Mouse (Mus musculus): ENCODE measurements around the gene Zbtb20. TPM values are rescaled to one million over a fixed set of nuclear protein-coding genes. Genes with fewer than 3 reads are reported as not detected.

Zbtb20 gene
- polyA plus RNA-seq, 1 experiment from 2014 or later, result 24.0 TPM

DNA sequence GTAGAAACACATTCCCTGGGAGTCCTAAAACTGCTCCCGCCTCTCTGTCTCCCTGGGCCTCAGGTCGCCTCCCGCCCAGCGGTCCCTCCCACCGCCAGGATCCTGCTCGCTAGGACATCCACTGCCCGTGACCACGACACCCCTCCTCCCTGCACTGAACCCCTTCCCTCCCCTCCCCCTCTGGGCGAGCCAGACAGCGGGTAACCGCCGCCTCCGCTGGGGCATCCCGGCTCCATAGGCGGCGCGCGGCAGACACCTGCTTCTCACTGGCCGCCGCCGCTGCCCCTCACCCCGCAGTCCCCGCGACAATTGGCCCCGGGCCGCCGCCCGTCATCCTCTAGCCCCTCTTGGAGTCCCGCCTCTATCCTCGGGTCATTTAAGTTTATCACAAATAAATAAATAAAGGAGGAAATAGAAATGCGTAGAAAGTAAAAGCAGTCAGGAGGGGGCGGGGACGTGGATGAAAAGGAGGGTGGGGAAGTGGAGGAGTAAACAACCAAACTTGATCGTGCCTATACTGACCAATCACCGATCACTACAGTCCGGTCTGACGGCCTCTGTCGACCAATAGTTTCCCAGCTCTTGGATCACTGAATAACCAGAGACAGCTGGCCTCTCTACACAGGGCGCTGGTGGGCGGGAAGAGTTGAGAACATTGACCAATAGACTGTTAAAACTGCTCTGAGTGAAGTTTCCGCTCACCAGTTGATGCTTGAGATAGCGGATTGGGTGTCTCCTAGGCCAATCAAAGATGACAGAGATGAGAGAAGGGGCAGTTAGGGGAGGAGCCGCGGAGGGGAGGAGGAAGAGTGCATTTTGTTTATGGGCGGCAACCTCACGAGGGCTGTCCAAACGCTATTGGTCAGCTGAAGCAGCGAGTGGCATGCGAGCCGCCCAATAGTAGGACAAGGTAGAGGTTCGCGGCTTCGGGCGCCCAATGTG is 500 bp upstream of the Zbtb20 start:
- under 1% methylated on average over 54 of the region's 54 CpGs for WGBS

GRCm38 (mm10) chr16:42876021-42877000 is 630 bp downstream of the Zbtb20 start:
- H3K27me3 ChIP-seq, result no peaks in the 10 kb centered on the region
- 1% methylated on average over 44 of the region's 62 CpGs for WGBS

More for the DNA sequence above, 500 bp upstream of the Zbtb20 start:
- no peaks in the 10 kb centered on the region for H3K36me3 ChIP-seq
- peak overlapping the region; percentile 72 for H3K4me3 ChIP-seq (replicated peaks)
- peak; percentile 96 for ATAC-seq (ENCODE audit: insufficient number of reproducible peaks, low FRiP score, low TSS enrichment, low read depth)
- peak overlapping the region; percentile 52 for H3K4me2 ChIP-seq (replicated peaks)
- H3K27me3 ChIP-seq, result no peaks in the 10 kb centered on the region
- no peaks in the 10 kb centered on the region for H3K9me3 ChIP-seq (replicated peaks)
- peak overlapping the region; percentile 99 for H3K27ac ChIP-seq (replicated peaks)
- H3K4me1 ChIP-seq, result no peaks in the 10 kb centered on the region
- peak overlapping the region; percentile 50 for H3K9ac ChIP-seq

DNA sequence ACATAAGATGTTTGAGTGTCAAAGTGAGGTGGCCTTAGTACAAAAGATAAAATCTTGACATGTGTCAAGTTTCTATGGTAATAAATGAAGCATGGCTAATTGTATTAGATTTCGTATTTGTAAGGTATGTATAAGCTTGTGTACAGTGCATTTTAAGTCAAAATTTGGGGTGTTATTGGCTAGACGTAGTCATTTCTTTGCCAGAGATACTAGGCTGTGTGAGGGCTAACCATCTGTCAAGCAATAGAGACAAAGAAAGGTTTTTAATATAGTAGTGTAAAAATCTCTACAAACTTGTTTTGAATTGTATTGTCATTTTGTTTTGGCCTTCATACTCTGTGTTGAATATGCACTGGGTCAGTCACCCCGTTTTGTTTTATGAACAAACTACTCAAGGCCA is 4.4 kb downstream of the Zbtb20 start:
- ATAC-seq (ENCODE audit: insufficient number of reproducible peaks, low FRiP score, low TSS enrichment, low read depth), result no peak
- Histone ChIP-seq H3K4me2 (replicated peaks) (no peak overlapping the region), H3K9ac (no peak overlapping the region), H3K4me1 (no peaks in the 10 kb centered on the region), H3K9me3 (replicated peaks) (no peaks in the 10 kb centered on the region), H3K27me3 (no peaks in the 10 kb centered on the region), H3K27ac (replicated peaks) (no peak overlapping the region), H3K36me3 (no peaks in the 10 kb centered on the region), H3K4me3 (replicated peaks) (no peak overlapping the region)
- WGBS, result 58% methylated on average over 3 of the region's 3 CpGs

More at GRCm38 (mm10) chr16:42876021-42877000, 630 bp downstream of the Zbtb20 start:
- Histone ChIP-seq H3K4me3 (replicated peaks) (peak overlapping the region; percentile 72), H3K27ac (replicated peaks) (peak overlapping the region; percentile 99), H3K4me2 (replicated peaks) (peak overlapping the region; percentile 55), H3K4me1 (no peaks in the 10 kb centered on the region), H3K9me3 (replicated peaks) (no peaks in the 10 kb centered on the region), H3K36me3 (no peaks in the 10 kb centered on the region), H3K9ac (peak overlapping the region; percentile 54)
- peak; percentile 67 for ATAC-seq (ENCODE audit: insufficient number of reproducible peaks, low FRiP score, low TSS enrichment, low read depth)

- Histone ChIP-seq H3K4me2 (replicated peaks) (no peak overlapping the region), H3K4me3 (replicated peaks) (no peak overlapping the region), H3K9me3 (replicated peaks) (no peaks in the 10 kb centered on the region), H3K9ac (no peak overlapping the region), H3K36me3 (no peaks in the 10 kb centered on the region), H3K27ac (replicated peaks) (no peak overlapping the region), H3K27me3 (no peaks in the 10 kb centered on the region), H3K4me1 (peaks cover 3% of the 10 kb centered on the region; the same call in 1 of the 2 replicates)
- 31% methylated on average over 2 of the region's 2 CpGs for WGBS
- ATAC-seq (ENCODE audit: insufficient number of reproducible peaks, low FRiP score, low TSS enrichment, low read depth), result no peak
Measured at GRCm38 (mm10) chr16:42885538-42885937, 9.9 kb downstream of the Zbtb20 start.

- Histone ChIP-seq H3K9me3 (replicated peaks) (no peaks in the 10 kb centered on the region), H3K4me2 (replicated peaks) (no peak overlapping the region), H3K27ac (replicated peaks) (no peak overlapping the region), H3K4me3 (replicated peaks) (no peak overlapping the region), H3K4me1 (peaks cover 3% of the 10 kb centered on the region; the same call in 1 of the 2 replicates), H3K27me3 (no peaks in the 10 kb centered on the region), H3K9ac (no peak overlapping the region), H3K36me3 (no peaks in the 10 kb centered on the region)
- 65% methylated on average over 7 of the region's 7 CpGs for WGBS
- ATAC-seq (ENCODE audit: insufficient number of reproducible peaks, low FRiP score, low TSS enrichment, low read depth), result no peak
Measured at GRCm38 (mm10) chr16:42885964-42886363, 10.3 kb downstream of the Zbtb20 start.

DNA sequence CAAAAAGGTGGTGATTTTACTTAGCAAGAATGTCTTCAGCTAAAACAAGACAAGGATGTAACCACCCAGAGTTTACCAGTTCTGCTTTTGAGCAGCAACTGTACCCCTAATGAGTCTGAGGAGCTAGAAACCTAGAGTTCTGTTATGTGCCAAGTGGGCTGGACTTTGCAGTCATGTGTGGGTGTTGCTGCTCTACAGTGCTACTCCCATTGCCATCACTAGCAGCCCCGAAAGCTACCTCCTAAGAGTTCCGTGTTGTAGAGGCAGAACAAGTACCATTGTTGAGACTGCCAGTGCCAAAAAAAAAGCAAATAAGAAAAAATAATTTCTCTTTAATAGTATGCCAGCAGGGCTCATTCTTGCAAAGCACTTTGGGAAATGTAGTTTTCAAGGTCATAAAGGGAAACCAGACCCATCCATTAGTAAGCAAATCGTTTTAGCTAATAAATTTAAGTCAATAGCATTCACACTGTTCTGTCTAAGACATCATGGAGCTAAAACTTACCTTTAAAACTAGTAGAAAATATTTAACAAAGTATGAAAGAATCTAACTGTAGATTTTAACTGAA is 21.5 kb downstream of the Zbtb20 start:
- no peaks in the 10 kb centered on the region for H3K27me3 ChIP-seq
- H3K4me2 ChIP-seq (replicated peaks), result no peak overlapping the region
- no peaks in the 10 kb centered on the region for H3K4me1 ChIP-seq
- no peaks in the 10 kb centered on the region for H3K9me3 ChIP-seq (replicated peaks)
- no peak overlapping the region for H3K9ac ChIP-seq
- H3K4me3 ChIP-seq (replicated peaks), result no peak overlapping the region
- WGBS, result 79% methylated on average over 3 of the region's 3 CpGs
- no peaks in the 10 kb centered on the region for H3K36me3 ChIP-seq
- ATAC-seq (ENCODE audit: insufficient number of reproducible peaks, low FRiP score, low TSS enrichment, low read depth), result no peak
- H3K27ac ChIP-seq (replicated peaks), result no peak overlapping the region

DNA sequence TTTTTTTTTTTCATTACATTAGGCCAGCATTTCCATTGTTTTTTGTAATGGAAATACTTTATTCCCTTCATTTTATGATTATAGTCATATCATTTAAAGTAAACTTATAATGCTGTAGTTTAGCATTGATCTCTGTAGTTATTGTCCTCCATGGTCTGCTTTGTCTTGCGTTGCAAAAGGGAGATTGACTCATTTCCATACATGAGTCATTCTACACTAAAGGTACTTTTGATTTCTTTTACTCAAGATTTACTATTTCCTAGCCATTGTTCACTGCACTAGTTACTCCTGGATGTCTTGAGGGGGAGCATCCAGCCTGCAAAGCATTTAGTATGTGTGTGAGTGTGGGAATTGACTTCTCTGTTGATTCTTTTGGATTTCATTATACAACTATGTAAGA is 24.6 kb downstream of the Zbtb20 start:
- no peak overlapping the region for H3K9ac ChIP-seq
- H3K27ac ChIP-seq (replicated peaks), result no peak overlapping the region
- no peak overlapping the region for H3K4me2 ChIP-seq (replicated peaks)
- H3K27me3 ChIP-seq, result no peaks in the 10 kb centered on the region
- WGBS, result 91% methylated on average over 1 of the region's 1 CpGs
- no peaks in the 10 kb centered on the region for H3K4me1 ChIP-seq
- no peak overlapping the region for H3K4me3 ChIP-seq (replicated peaks)
- H3K36me3 ChIP-seq, result no peaks in the 10 kb centered on the region
- no peak for ATAC-seq (ENCODE audit: insufficient number of reproducible peaks, low FRiP score, low TSS enrichment, low read depth)
- no peaks in the 10 kb centered on the region for H3K9me3 ChIP-seq (replicated peaks)

GRCm38 (mm10) chr16:42907283-42907701 is 31.6 kb downstream of the Zbtb20 start:
- H3K9ac ChIP-seq, result no peak overlapping the region
- ATAC-seq (ENCODE audit: insufficient number of reproducible peaks, low FRiP score, low TSS enrichment, low read depth), result peak; percentile 81
- H3K36me3 ChIP-seq, result no peaks in the 10 kb centered on the region
- WGBS, result 23% methylated on average over 4 of the region's 4 CpGs
- no peaks in the 10 kb centered on the region for H3K9me3 ChIP-seq (replicated peaks)
- peaks cover 14% of the 10 kb centered on the region for H3K4me1 ChIP-seq
- H3K27ac ChIP-seq (replicated peaks), result peak overlapping the region; percentile 79
- peak overlapping the region; percentile 42 for H3K4me2 ChIP-seq (replicated peaks)
- no peaks in the 10 kb centered on the region for H3K27me3 ChIP-seq
- peak overlapping the region; percentile 34 for H3K4me3 ChIP-seq (replicated peaks)

DNA sequence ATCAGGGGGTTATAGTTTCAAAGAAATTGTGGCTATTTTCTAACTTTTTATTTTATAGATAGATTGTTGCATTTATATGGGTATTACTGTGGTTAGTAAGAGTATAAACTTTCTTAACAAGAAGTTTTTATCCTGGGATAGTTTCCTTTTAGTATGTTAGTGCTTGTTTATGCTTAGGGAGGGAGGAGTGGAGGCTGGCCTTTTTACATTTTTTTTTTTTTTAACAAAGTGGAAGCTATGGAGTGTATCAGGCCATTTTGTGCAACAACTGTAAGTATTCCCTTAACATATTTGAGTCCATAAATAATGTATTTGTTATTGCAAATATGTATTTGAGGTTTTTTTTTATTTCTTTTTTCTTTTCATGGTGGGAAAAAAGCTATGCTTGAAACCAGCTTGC is 32.7 kb downstream of the Zbtb20 start:
- H3K4me3 ChIP-seq (replicated peaks), result 0 out of 2 replicates have a peak overlapping the region, but pooled peaks have one; percentile 13

DNA sequence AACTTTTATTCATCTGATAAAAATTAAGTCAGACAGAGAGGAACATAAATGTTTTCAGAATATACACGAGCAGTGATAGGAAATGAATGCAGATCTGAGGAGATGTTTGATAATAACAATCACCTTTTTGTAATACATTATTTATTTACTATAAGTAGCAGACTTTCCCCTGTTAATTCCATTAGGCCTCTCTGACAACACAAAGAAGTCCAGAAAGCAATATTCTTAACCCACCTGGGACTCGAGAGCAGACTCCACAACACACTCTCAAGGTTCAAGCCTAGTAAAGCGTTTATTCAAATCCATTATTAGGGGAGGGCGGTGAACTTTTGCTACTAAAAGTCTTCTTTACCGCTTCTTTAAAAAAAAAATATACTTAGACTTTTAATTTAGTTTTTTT is 33.2 kb downstream of the Zbtb20 start:
- Histone ChIP-seq H3K4me3 (replicated peaks) (no peak overlapping the region), H3K9me3 (replicated peaks) (no peaks in the 10 kb centered on the region), H3K9ac (no peak overlapping the region), H3K27ac (replicated peaks) (no peak overlapping the region), H3K4me2 (replicated peaks) (no peak overlapping the region), H3K27me3 (no peaks in the 10 kb centered on the region), H3K4me1 (peaks cover 14% of the 10 kb centered on the region), H3K36me3 (no peaks in the 10 kb centered on the region)
- 82% methylated on average over 5 of the region's 5 CpGs for whole genome bisulfite sequencing
- ATAC-seq (ENCODE audit: insufficient number of reproducible peaks, low FRiP score, low TSS enrichment, low read depth), result no peak

More for the DNA sequence above, 32.7 kb downstream of the Zbtb20 start:
- ATAC-seq (ENCODE audit: insufficient number of reproducible peaks, low FRiP score, low TSS enrichment, low read depth), result no peak
- Histone ChIP-seq H3K27ac (replicated peaks) (no peak overlapping the region), H3K4me2 (replicated peaks) (peak overlapping the region; percentile 21; the same call in 1 of the 2 replicates), H3K27me3 (no peaks in the 10 kb centered on the region), H3K4me1 (peaks cover 14% of the 10 kb centered on the region), H3K9ac (no peak overlapping the region), H3K9me3 (replicated peaks) (no peaks in the 10 kb centered on the region), H3K36me3 (no peaks in the 10 kb centered on the region)

Measured in embryonic facial prominence, embryonic 15.5 days (tissue).